Mouse (Mus musculus) MEL (cell line): ENCODE measurements around the gene Olfr535. TPM values are rescaled to one million over a fixed set of nuclear protein-coding genes. Genes with fewer than 3 reads are reported as not detected.
"Not testable (repeated sequence)": the region's sequence is repeated elsewhere in the genome, so short reads cannot be mapped to it uniquely, and the experiment has no call there.

Experiments used
- DNase-seq: peaks from one replicate; pipeline ENCODE4 v3.0.0; 2011; ENCODE audit warnings: low read depth, low spot score
- H3K27ac ChIP-seq: 2 replicates; pipeline ENCODE4 v1.5.1; 2012; ENCODE audit warnings: low read depth, mild to moderate bottlenecking, control low read depth, low read length, moderate library complexity; ENCODE audit not compliant: control insufficient read depth
- H3K27me3 ChIP-seq, 2 experiments: fragments of 150-350 bp in 1 of 2; sonication (generic) in 1 of 2; 2 replicates each; pipeline ENCODE4 v1.6.1; 2012; ENCODE audit warnings: low read length in 2 of 2, mild to moderate bottlenecking in 2 of 2, improper control_type of control experiment in 1 of 2, moderate library complexity in 1 of 2; ENCODE audit not compliant: insufficient read depth in 2 of 2, control insufficient read depth in 1 of 2
- H3K36me3 ChIP-seq, 2 experiments: 2 replicates each; pipeline ENCODE4 v1.6.1; 2012 to 2014; ENCODE audit warnings: low read length in 2 of 2, improper control_type of control experiment in 1 of 2, inconsistent platforms in 1 of 2, mild to moderate bottlenecking in 1 of 2; ENCODE audit not compliant: insufficient read depth in 2 of 2, control insufficient read depth in 1 of 2
- H3K4me1 ChIP-seq, 2 experiments: fragments of 150-350 bp in 1 of 2; sonication (generic) in 1 of 2; 2 replicates each; pipeline ENCODE4 v1.6.1; 2012; ENCODE audit warnings: low read length in 2 of 2, improper control_type of control experiment in 1 of 2, mild to moderate bottlenecking in 1 of 2; ENCODE audit not compliant: insufficient read depth in 2 of 2, control insufficient read depth in 1 of 2
- H3K4me3 ChIP-seq, 2 experiments: fragments of 150-350 bp in 1 of 2; sonication (generic) in 1 of 2; 2 replicates each; pipeline ENCODE4 v1.5.1; 2012; ENCODE audit warnings: low read depth in 2 of 2, low read length in 2 of 2, mild to moderate bottlenecking in 2 of 2, moderate library complexity in 2 of 2, control low read depth in 1 of 2, improper control_type of control experiment in 1 of 2; ENCODE audit not compliant: control insufficient read depth in 1 of 2, insufficient read depth in 1 of 2
- H3K79me2 ChIP-seq: 2 replicates; pipeline ENCODE4 v1.6.1; 2012; ENCODE audit warnings: mild to moderate bottlenecking, low read length, moderate library complexity; ENCODE audit not compliant: control insufficient read depth, poor library complexity, insufficient read depth
- H3K9ac ChIP-seq: 2 replicates; pipeline ENCODE4 v1.6.1; 2012; ENCODE audit warnings: low read depth, mild to moderate bottlenecking, control low read depth, low read length, moderate library complexity; ENCODE audit not compliant: control insufficient read depth, poor library complexity, severe bottlenecking
- H3K9me3 ChIP-seq: fragments of 150-350 bp; sonication (generic); replicated peaks from 2 replicates; pipeline ENCODE4 v1.6.1; 2012; ENCODE audit warnings: mild to moderate bottlenecking, low read length, improper control_type of control experiment, moderate library complexity; ENCODE audit not compliant: insufficient read depth
- E2F4 ChIP-seq: IDR thresholded peaks from 2 replicates; pipeline ENCODE4 v1.6.1; 2011; ENCODE audit warnings: low read depth, low read length, improper control_type of control experiment, borderline replicate concordance
- GABPA ChIP-seq: IDR thresholded peaks from 2 replicates; pipeline ENCODE4 v1.6.1; 2012; ENCODE audit warnings: low read depth, mild to moderate bottlenecking, inconsistent platforms, low read length, improper control_type of control experiment, moderate library complexity
- GATA1 ChIP-seq: IDR thresholded peaks from 2 replicates; pipeline ENCODE4 v1.6.1; 2011; ENCODE audit warnings: low read depth, low read length, improper control_type of control experiment
- HCFC1 ChIP-seq: IDR thresholded peaks from 2 replicates; pipeline ENCODE4 v1.6.1; 2012; ENCODE audit warnings: low read depth, mild to moderate bottlenecking, inconsistent platforms, low read length, improper control_type of control experiment, moderate library complexity
- JUND ChIP-seq: IDR thresholded peaks from 2 replicates; pipeline ENCODE4 v1.6.1; 2011; ENCODE audit warnings: low read depth, mild to moderate bottlenecking, improper control_type of control experiment, low read length
- MAFK ChIP-seq: IDR thresholded peaks from 2 replicates; pipeline ENCODE4 v1.6.1; 2011; ENCODE audit warnings: low read depth, mild to moderate bottlenecking, low read length, improper control_type of control experiment, borderline replicate concordance
- MAX ChIP-seq: IDR thresholded peaks from 2 replicates; pipeline ENCODE4 v1.6.1; 2011; ENCODE audit warnings: low read length, improper control_type of control experiment
- MEF2A ChIP-seq: IDR thresholded peaks from 2 replicates; pipeline ENCODE4 v1.6.1; 2014; ENCODE audit warnings: low read depth, mild to moderate bottlenecking, inconsistent platforms, low read length, improper control_type of control experiment; ENCODE audit not compliant: poor library complexity, insufficient replicate concordance, severe bottlenecking; ENCODE audit errors: extremely low read depth
- MYC ChIP-seq: IDR thresholded peaks from 2 replicates; pipeline ENCODE4 v1.6.1; 2011; ENCODE audit warnings: low read depth, mild to moderate bottlenecking, low read length, improper control_type of control experiment, moderate library complexity
- NRF1 ChIP-seq: IDR thresholded peaks from 2 replicates; pipeline ENCODE4 v1.6.1; 2014; ENCODE audit warnings: low read depth, mild to moderate bottlenecking, inconsistent platforms, low read length, improper control_type of control experiment, moderate library complexity; ENCODE audit not compliant: poor library complexity, insufficient read depth, severe bottlenecking
- POLR2A ChIP-seq, 2 experiments: IDR thresholded peaks; 2 replicates each; pipeline ENCODE4 v1.6.1; 2011 to 2012; ENCODE audit warnings: low read length in 2 of 2, mild to moderate bottlenecking in 2 of 2, control low read depth in 1 of 2, improper control_type of control experiment in 1 of 2, low read depth in 1 of 2, moderate library complexity in 1 of 2; ENCODE audit not compliant: control insufficient read depth in 1 of 2, insufficient read depth in 1 of 2, poor library complexity in 1 of 2
- POLR2AphosphoS2 ChIP-seq: IDR thresholded peaks from 2 replicates; pipeline ENCODE4 v1.6.1; 2011; ENCODE audit warnings: low read length, improper control_type of control experiment
- POLR2AphosphoS5 ChIP-seq: IDR thresholded peaks from 2 replicates; pipeline ENCODE4 v1.6.1; 2012; ENCODE audit warnings: low read depth, borderline replicate concordance, mild to moderate bottlenecking, inconsistent platforms, low read length, moderate library complexity, mixed read lengths
- TBP ChIP-seq: IDR thresholded peaks from 2 replicates; pipeline ENCODE4 v1.8.0; 2011; ENCODE audit warnings: low read depth, low read length, improper control_type of control experiment
- ZKSCAN1 ChIP-seq: IDR thresholded peaks from 2 replicates; pipeline ENCODE4 v1.6.1; 2012; ENCODE audit warnings: low read depth, mild to moderate bottlenecking, inconsistent platforms, low read length, improper control_type of control experiment, moderate library complexity
- ZNF384 ChIP-seq: IDR thresholded peaks from 2 replicates; pipeline ENCODE4 v1.6.1; 2012; ENCODE audit warnings: low read depth, mild to moderate bottlenecking, inconsistent platforms, low read length, improper control_type of control experiment
- polyA plus RNA-seq, 2 experiments: library from polyadenylated mRNA; stranded (reverse) in 1 of 2; unstranded in 1 of 2; fragments of >175 nt in 1 of 2; fragments of >200 nt in 1 of 2; gene quantifications; 2 replicates each; pipeline versions ENCODE4 v1.2.1 to v1.2.4; 2012; ENCODE audit warnings: low replicate concordance in 2 of 2, low read depth in 1 of 2; ENCODE audit not compliant: insufficient read length in 2 of 2, insufficient read depth in 1 of 2, missing spikeins in 1 of 2
- total RNA-seq: library from RNA; depleted of rRNA; stranded (reverse); fragments of 300-350 nt; gene quantifications from 2 replicates; pipeline ENCODE4 v1.2.3, GENCODE M21; 2012

The Olfr535 gene
- total and polyA plus RNA-seq, 3 experiments: not detected

DNA sequence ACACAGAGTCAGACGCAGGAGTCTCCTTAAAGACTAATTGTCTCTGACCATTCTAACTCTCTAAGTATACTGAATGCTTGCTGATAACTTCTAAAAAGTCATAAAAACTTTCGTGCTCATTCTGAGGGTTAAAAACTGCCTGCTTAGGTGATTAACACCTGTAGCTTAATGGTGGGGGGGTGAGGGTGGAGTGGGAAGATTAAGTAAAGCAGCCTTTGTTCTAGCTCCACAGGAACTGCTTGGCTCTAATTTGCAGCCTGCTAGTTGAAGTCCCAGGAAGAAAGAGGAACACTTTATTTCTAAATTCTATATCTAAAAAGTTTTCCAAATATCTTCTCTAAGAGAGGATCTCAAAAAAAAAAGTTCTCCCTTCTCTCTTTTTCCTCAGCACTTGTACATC is 10.2 kb downstream of the Olfr535 start:
- Histone ChIP-seq H3K27me3 (no peaks in the 10 kb centered on the region), H3K4me3 (no peak overlapping the region), H3K36me3 (no peaks in the 10 kb centered on the region), H3K27ac (no peak overlapping the region), H3K4me1 (no peaks in the 10 kb centered on the region), H3K9me3 (no peaks in the 10 kb centered on the region), H3K9ac (no peak overlapping the region), H3K79me2 (no peaks in the 10 kb centered on the region)
- no peak for TF ChIP-seq NRF1
- no peak for TF ChIP-seq HCFC1
- DNase-seq: no peak

DNA sequence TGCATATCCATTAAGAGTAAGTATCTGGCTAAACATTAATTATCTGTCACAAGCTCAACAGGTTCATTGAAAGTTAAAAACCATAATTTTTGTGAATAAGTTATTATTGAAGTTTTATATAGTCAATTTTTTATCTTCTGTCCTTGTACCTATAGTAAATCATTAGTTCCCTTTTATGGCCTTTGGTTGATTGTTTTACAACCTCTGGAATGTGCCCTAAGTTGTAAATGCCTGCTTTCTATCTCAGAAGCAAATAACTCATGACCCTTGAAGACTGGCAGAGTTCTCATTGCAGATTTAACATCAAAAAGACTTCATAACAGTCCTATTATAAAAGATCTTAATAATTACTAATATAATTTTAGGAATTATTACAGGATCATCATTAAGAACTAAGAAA is 10.7 kb downstream of the Olfr535 start:
- no peak for DNase-seq
- Histone ChIP-seq H3K4me1 (no peaks in the 10 kb centered on the region), H3K79me2 (no peaks in the 10 kb centered on the region), H3K36me3 (no peaks in the 10 kb centered on the region), H3K4me3 (no peak overlapping the region)
- TF ChIP-seq POLR2A (IDR thresholded peaks at IDR 0.05; ENCODE audit: control insufficient read depth in 1 of 2, insufficient read depth in 1 of 2, low read depth in 1 of 2, low read length in 2 of 2, poor library complexity in 1 of 2) (no peak), MAFK (no peak), POLR2AphosphoS5 (no peak), JUND (no peak), GABPA (no peak), POLR2AphosphoS2 (no peak), MEF2A (no peak), MAX (no peak), ZKSCAN1 (no peak), MYC (no peak), ZNF384 (no peak), GATA1 (no peak), TBP (no peak), E2F4 (no peak)
- TF ChIP-seq, all 39 proteins: peak for 0
- Histone ChIP-seq H3K9me3 (no peaks in the 10 kb centered on the region), H3K27me3 (no peaks in the 10 kb centered on the region), H3K27ac (no peak overlapping the region), H3K9ac (no peak overlapping the region)

DNA sequence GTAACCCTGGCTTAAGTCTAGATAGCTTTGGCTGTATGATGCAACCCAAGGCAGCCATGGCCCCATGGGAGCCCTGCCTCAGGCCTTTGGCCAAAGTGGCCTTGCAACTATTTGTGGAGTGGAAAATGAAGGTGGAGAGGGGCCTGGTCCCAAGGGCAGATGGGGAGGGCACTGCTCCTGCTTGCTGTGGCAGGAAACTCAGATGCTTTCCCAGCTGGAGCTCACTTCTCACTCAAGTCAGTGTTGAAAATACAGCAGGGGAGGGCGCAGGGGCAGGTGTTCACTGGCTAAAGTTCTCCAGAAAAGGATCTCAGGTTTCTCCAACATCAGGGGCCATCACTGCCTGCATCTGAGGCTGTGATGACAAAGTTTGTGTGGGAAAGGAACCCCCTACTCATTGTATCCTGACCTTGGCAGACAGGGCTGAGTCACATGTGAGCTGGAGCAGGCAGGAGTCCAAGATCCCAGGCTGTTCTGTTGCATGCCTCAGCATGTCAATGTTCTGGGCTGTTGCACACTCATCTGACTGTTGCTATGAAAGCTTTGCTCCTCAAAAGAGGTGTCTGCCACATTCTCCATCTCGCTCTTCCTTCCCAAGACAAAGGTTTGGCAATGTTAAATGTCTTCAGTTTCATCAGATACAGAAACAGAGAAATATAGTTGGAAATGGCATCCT is 23.5 kb downstream of the Olfr535 start, which contains the start of gene Olfr536:
Gene Olfr536, minus strand, starts transcription at position 51 of the 676 bp plus-strand sequence.
- not testable (repeated sequence) for H3K79me2 ChIP-seq, H3K9me3 ChIP-seq, H3K4me3 ChIP-seq, DNase-seq, H3K36me3 ChIP-seq, H3K27me3 ChIP-seq, H3K9ac ChIP-seq, H3K4me1 ChIP-seq, H3K27ac ChIP-seq
